ENCODE assay signal across 7 mouse cellular contexts in genomic region chr4:150872139-150872651, GRCm38 (mm10). TPM values are rescaled to one million over a fixed set of nuclear protein-coding genes. Genes with fewer than 3 reads are reported as not detected.
DNase-seq lines count a peak whose midpoint lies in the region; ATAC-seq lines count a peak whose summit lies in the region.

No protein-coding gene starts in this region.

- H3K27me3 ChIP-seq in midbrain, embryonic 12.5 days = no peaks in the 10 kb centered on the region
- no peaks in the 10 kb centered on the region for H3K27me3 ChIP-seq in midbrain, embryonic 15.5 days (replicated peaks)
- H3K27me3 ChIP-seq in lung, embryonic 16.5 days (ENCODE audit: control insufficient read depth, insufficient read depth, low read depth, low read length) = no peaks in the 10 kb centered on the region

- no peak overlapping the region for H3K4me3 ChIP-seq in midbrain, embryonic 12.5 days
- H3K4me3 ChIP-seq in midbrain, embryonic 15.5 days = no peak overlapping the region
- H3K4me3 ChIP-seq in lung, embryonic 16.5 days (ENCODE audit: low read length) = no peak overlapping the region

- DNase-seq in adrenal gland, postnatal 36 days = peak; percentile 59 to 76
- peak; percentile 77 for DNase-seq in gastrocnemius, postnatal 25 days
- peak; percentile 40 for DNase-seq in kidney, postnatal 10 days
- no peak for DNase-seq in yolk sac, embryonic 10.5 days (ENCODE audit: low spot score)

- no peak for ATAC-seq in midbrain, embryonic 12.5 days (ENCODE audit: low FRiP score, low read depth)
- no peak for ATAC-seq in midbrain, embryonic 15.5 days (replicated peaks)
- peak; percentile 17 for ATAC-seq in lung, embryonic 16.5 days (ENCODE audit: low read depth)

- H3K4me1 ChIP-seq in midbrain, embryonic 12.5 days = peaks cover 15% of the 10 kb centered on the region
- peaks cover 7% of the 10 kb centered on the region; the same call in 1 of the 2 replicates for H3K4me1 ChIP-seq in midbrain, embryonic 15.5 days
- H3K4me1 ChIP-seq in lung, embryonic 16.5 days (replicated peaks; ENCODE audit: control insufficient read depth, insufficient read depth, low read length) = peaks cover 40% of the 10 kb centered on the region

- peak overlapping the region; percentile 15; the same call in 1 of the 2 replicates for H3K27ac ChIP-seq in midbrain, embryonic 12.5 days (replicated peaks)
- no peak overlapping the region for H3K27ac ChIP-seq in midbrain, embryonic 15.5 days
- H3K27ac ChIP-seq in lung, embryonic 16.5 days (ENCODE audit: low read length) = peak overlapping the region; percentile 84

- H3K36me3 ChIP-seq in midbrain, embryonic 12.5 days = peaks cover 11% of the 10 kb centered on the region
- H3K36me3 ChIP-seq in midbrain, embryonic 15.5 days (replicated peaks) = peaks cover 6% of the 10 kb centered on the region; the same call in 1 of the 2 replicates
- H3K36me3 ChIP-seq in lung, embryonic 16.5 days (ENCODE audit: control insufficient read depth, insufficient read depth, low read length) = peaks cover 7% of the 10 kb centered on the region

- no peaks in the 10 kb centered on the region for H3K9me3 ChIP-seq in midbrain, embryonic 12.5 days
- H3K9me3 ChIP-seq in midbrain, embryonic 15.5 days = no peaks in the 10 kb centered on the region
- no peaks in the 10 kb centered on the region for H3K9me3 ChIP-seq in lung, embryonic 16.5 days (ENCODE audit: control insufficient read depth, low read length)

- 60% methylated on average over 8 of the region's 9 CpGs for WGBS in midbrain, embryonic 12.5 days
- WGBS in midbrain, embryonic 15.5 days = 52% methylated on average over 9 of the region's 9 CpGs
- WGBS in lung, embryonic 16.5 days = 30% methylated on average over 9 of the region's 9 CpGs

- H3K4me2 ChIP-seq in midbrain, embryonic 12.5 days (replicated peaks) = no peak overlapping the region
- H3K4me2 ChIP-seq in midbrain, embryonic 15.5 days = no peak overlapping the region
- H3K4me2 ChIP-seq in lung, embryonic 16.5 days (ENCODE audit: low read depth, low read length) = no peak overlapping the region

- 0 out of 2 replicates have a peak overlapping the region, but pooled peaks have one; percentile 31 for H3K9ac ChIP-seq in midbrain, embryonic 12.5 days (replicated peaks)
- H3K9ac ChIP-seq in midbrain, embryonic 15.5 days = no peak overlapping the region
- peak overlapping the region; percentile 49 for H3K9ac ChIP-seq in lung, embryonic 16.5 days (ENCODE audit: low read length)

RNA-seq across cellular contexts. Expression of gene Errfi1, which starts 18.5 kb away (rescaled TPM):
- 21.2 and 22.1 TPM in 2 replicates for polyA plus RNA-seq in midbrain, embryonic 12.5 days (2016; fragmentation: Nextera tagmentation; extraction: Ambion mirVana)
- 25.6 and 26.4 TPM in 2 replicates for polyA plus RNA-seq in midbrain, embryonic 15.5 days (2015; fragmentation: Nextera tagmentation; extraction: Ambion mirVana)
- 10 to 100 TPM; 42.6 to 82.9 TPM for total RNA-seq in adrenal gland, postnatal 36 days (2021)
- 10 to 100 TPM; 16.0 to 17.9 TPM for total RNA-seq in gastrocnemius, postnatal 25 days (2021)
- polyA plus RNA-seq in lung, embryonic 16.5 days (2015; fragmentation: Nextera tagmentation; extraction: Ambion mirVana) = 44.3 and 46.3 TPM in 2 replicates

RNA-seq across cellular contexts. Expression of gene Park7, which starts 42.0 kb away (rescaled TPM):
- 355 and 357 TPM in 2 replicates for polyA plus RNA-seq in midbrain, embryonic 12.5 days (2016; fragmentation: Nextera tagmentation; extraction: Ambion mirVana)
- 365 and 370 TPM in 2 replicates for polyA plus RNA-seq in midbrain, embryonic 15.5 days (2015; fragmentation: Nextera tagmentation; extraction: Ambion mirVana)
- 100 to 1,000 TPM; 283 to 288 TPM for total RNA-seq in adrenal gland, postnatal 36 days (2021)
- 100 to 1,000 TPM; 669 to 811 TPM for total RNA-seq in gastrocnemius, postnatal 25 days (2021)
- polyA plus RNA-seq in lung, embryonic 16.5 days (2015; fragmentation: Nextera tagmentation; extraction: Ambion mirVana) = 403 and 411 TPM in 2 replicates

RNA-seq across cellular contexts. Expression of gene Tnfrsf9, which starts 42.2 kb away (rescaled TPM):
- polyA plus RNA-seq in midbrain, embryonic 12.5 days (2016; fragmentation: Nextera tagmentation; extraction: Ambion mirVana) = 0.66 TPM in 1 of 2 replicates, not detected in the other
- 0.30 and 0.36 TPM in 2 replicates for polyA plus RNA-seq in midbrain, embryonic 15.5 days (2015; fragmentation: Nextera tagmentation; extraction: Ambion mirVana)
- total RNA-seq in adrenal gland, postnatal 36 days (2021) = under 1 TPM in 1 of 2 experiments, not detected in 1; 0.50 TPM
- total RNA-seq in gastrocnemius, postnatal 25 days (2021) = under 1 TPM in 1 of 2 experiments, not detected in 1; 0.18 TPM
- polyA plus RNA-seq in lung, embryonic 16.5 days (2015; fragmentation: Nextera tagmentation; extraction: Ambion mirVana) = 0.45 and 0.49 TPM in 2 replicates
